Mouse (Mus musculus) limb, embryonic 12.5 days (tissue): ENCODE results near the gene Gm49342. TPM values are rescaled to one million over a fixed set of nuclear protein-coding genes. Genes with fewer than 3 reads are reported as not detected.
A peak's percentile ranks its signal among the peaks of the same experiment; 100 is the strongest.
"Not testable (repeated sequence)": the region's sequence is repeated elsewhere in the genome, so short reads cannot be mapped to it uniquely, and the experiment has no call there.

ENCODE experiments used
- ATAC-seq: fragments of 200-750 bp; cut with Nextera tagmentation; 2 replicates; pipeline ENCODE4 v1.8.0; 2017; ENCODE audit warnings: low read depth, moderate TSS enrichment; ENCODE audit not compliant: insufficient number of reproducible peaks, insufficient read depth, low FRiP score, low TSS enrichment
- H3K27ac ChIP-seq: fragments of 300-500 bp; sonication (generic); 2 replicates; pipeline ENCODE4 v1.5.1; 2016; ENCODE audit warnings: mild to moderate bottlenecking, moderate library complexity
- H3K27me3 ChIP-seq: fragments of 300-500 bp; sonication (generic); 2 replicates; pipeline ENCODE4 v1.6.1; 2016; ENCODE audit warnings: mild to moderate bottlenecking, moderate library complexity
- H3K36me3 ChIP-seq: fragments of 300-500 bp; sonication (generic); 2 replicates; pipeline ENCODE4 v1.6.1; 2016; ENCODE audit warnings: mild to moderate bottlenecking, moderate library complexity
- H3K4me1 ChIP-seq: fragments of 300-500 bp; sonication (generic); replicated peaks from 2 replicates; pipeline ENCODE4 v1.6.1; 2016
- H3K4me2 ChIP-seq: fragments of 300-500 bp; sonication (generic); 2 replicates; pipeline ENCODE4 v1.6.1; 2016; ENCODE audit warnings: mild to moderate bottlenecking, moderate library complexity
- H3K4me3 ChIP-seq: fragments of 300-500 bp; sonication (generic); replicated peaks from 2 replicates; pipeline ENCODE4 v1.5.1; 2016; ENCODE audit warnings: mild to moderate bottlenecking
- H3K9ac ChIP-seq: fragments of 300-500 bp; sonication (generic); replicated peaks from 2 replicates; pipeline ENCODE4 v1.6.1; 2016; ENCODE audit warnings: mild to moderate bottlenecking, moderate library complexity
- H3K9me3 ChIP-seq: fragments of 300-500 bp; sonication (generic); 2 replicates; pipeline ENCODE4 v1.6.1; 2016; ENCODE audit warnings: mild to moderate bottlenecking, moderate library complexity
- WGBS: fragments of 180-500 bp; shearing (Covaris S2); methylation state at CpG from one replicate; pipeline ENCODE4 v1.1.7; 2016; 5-methylcytosine and 5-hydroxymethylcytosine counted together
- polyA plus RNA-seq: library from polyadenylated mRNA; unstranded; fragments of >200 nt; fragmentation: Nextera tagmentation; extraction: Ambion mirVana; gene quantifications from 2 replicates; pipeline ENCODE4 v1.2.1, GENCODE M21; 2016

Gene Gm49342
- polyA plus RNA-seq, 1 experiment from 2014 or later: not detected

- 61% methylated on average over 3 of the region's 3 CpGs for WGBS
- Histone ChIP-seq H3K9ac (no peak overlapping the region), H3K27ac (no peak overlapping the region), H3K27me3 (no peaks in the 10 kb centered on the region), H3K36me3 (peaks cover 57% of the 10 kb centered on the region), H3K9me3 (no peaks in the 10 kb centered on the region), H3K4me1 (no peaks in the 10 kb centered on the region), H3K4me3 (no peak overlapping the region), H3K4me2 (no peak overlapping the region)
- ATAC-seq: no peak
These were observed 33.0 kb upstream of the Gm49342 start for GRCm38 (mm10) chr14:50911356-50911755.

DNA sequence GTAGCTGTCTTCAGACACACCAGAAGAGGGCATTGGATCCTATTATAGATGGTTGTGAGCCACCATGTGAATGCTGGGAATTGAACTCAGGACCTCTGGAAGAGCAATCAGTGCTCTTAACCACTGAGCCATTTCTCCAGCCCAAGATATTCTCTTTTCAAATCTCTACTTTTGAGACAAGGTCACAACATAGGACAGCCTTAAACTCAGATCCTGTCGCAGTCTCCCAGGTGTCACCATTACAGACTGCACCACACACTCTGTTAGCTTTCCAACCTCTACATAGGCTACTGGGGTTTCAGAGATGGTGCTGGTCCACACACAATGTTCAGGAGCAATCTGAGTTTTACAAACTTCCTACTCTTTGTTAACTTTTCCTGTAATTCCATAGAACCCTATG is 20.9 kb upstream of the Gm49342 start:
- not testable (repeated sequence) for H3K9me3 ChIP-seq, H3K27me3 ChIP-seq, ATAC-seq, H3K27ac ChIP-seq
- H3K9ac ChIP-seq: peak overlapping the region; percentile 81
- peaks cover 17% of the 10 kb centered on the region for H3K4me1 ChIP-seq
- 74% methylated on average over 1 of the region's 1 CpGs for WGBS
- H3K36me3 ChIP-seq: peaks cover 47% of the 10 kb centered on the region
- peak overlapping the region; percentile 76 for H3K4me2 ChIP-seq
- H3K4me3 ChIP-seq: peak overlapping the region; percentile 83

GRCm38 (mm10) chr14:50924281-50925064 is 19.8 kb upstream of the Gm49342 start, which contains the start of the genes Osgep and Apex1:
Gene Osgep, minus strand, starts transcription at chr14:50924893.
Gene Apex1, plus strand, starts transcription at chr14:50924968.
- Histone ChIP-seq H3K27me3 (no peaks in the 10 kb centered on the region), H3K27ac (peak within 1 kb of the TSS; percentile 94), H3K9ac (peak within 1 kb of the TSS; percentile 81), H3K4me1 (peaks cover 17% of the 10 kb centered on the region), H3K9me3 (no peaks in the 10 kb centered on the region), H3K36me3 (peaks cover 49% of the 10 kb centered on the region), H3K4me3 (peak within 1 kb of the TSS; percentile 83), H3K4me2 (peak within 1 kb of the TSS; percentile 76)
- ATAC-seq: peak; percentile 95
- under 1% methylated on average over 57 of the region's 57 CpGs for WGBS

GRCm38 (mm10) chr14:50925111-50925920 is 19.0 kb upstream of the Gm49342 start:
- peaks cover 24% of the 10 kb centered on the region for H3K4me1 ChIP-seq
- peak overlapping the region; percentile 81 for H3K9ac ChIP-seq
- no peaks in the 10 kb centered on the region for H3K9me3 ChIP-seq
- H3K36me3 ChIP-seq: peaks cover 44% of the 10 kb centered on the region
- ATAC-seq: no peak
- no peaks in the 10 kb centered on the region for H3K27me3 ChIP-seq
- peak overlapping the region; percentile 83 for H3K4me3 ChIP-seq
- peak overlapping the region; percentile 76 for H3K4me2 ChIP-seq
- H3K27ac ChIP-seq: peak overlapping the region; percentile 94
- 2% methylated on average over 38 of the region's 38 CpGs for WGBS

DNA sequence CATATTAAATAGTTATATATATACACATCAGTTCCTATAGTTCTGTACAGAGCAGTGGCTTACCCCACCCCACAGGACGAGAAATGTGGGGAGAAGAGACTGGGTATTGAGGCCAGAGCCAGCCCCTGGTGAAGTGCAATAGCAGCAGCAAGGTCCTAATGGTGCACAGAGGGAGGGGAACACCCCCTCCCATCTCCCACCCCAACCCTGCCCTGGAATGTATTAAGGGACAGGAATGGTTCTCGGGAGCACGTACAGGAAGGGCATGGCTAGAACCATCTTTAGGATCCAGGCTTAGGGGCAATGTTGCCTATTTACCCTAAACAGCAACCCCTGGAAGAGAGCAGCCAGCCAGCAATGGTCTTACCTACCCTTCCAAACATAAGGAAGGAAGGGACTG is 17.0 kb upstream of the Gm49342 start:
- H3K4me1 ChIP-seq: peaks cover 27% of the 10 kb centered on the region
- H3K27ac ChIP-seq: no peak overlapping the region
- no peak for ATAC-seq
- H3K9me3 ChIP-seq: no peaks in the 10 kb centered on the region
- H3K9ac ChIP-seq: no peak overlapping the region
- H3K36me3 ChIP-seq: peaks cover 36% of the 10 kb centered on the region
- H3K4me3 ChIP-seq: 0 out of 2 replicates have a peak overlapping the region, but pooled peaks have one; percentile 2
- no peaks in the 10 kb centered on the region for H3K27me3 ChIP-seq
- no peak overlapping the region for H3K4me2 ChIP-seq
- WGBS: 85% methylated on average over 3 of the region's 3 CpGs

DNA sequence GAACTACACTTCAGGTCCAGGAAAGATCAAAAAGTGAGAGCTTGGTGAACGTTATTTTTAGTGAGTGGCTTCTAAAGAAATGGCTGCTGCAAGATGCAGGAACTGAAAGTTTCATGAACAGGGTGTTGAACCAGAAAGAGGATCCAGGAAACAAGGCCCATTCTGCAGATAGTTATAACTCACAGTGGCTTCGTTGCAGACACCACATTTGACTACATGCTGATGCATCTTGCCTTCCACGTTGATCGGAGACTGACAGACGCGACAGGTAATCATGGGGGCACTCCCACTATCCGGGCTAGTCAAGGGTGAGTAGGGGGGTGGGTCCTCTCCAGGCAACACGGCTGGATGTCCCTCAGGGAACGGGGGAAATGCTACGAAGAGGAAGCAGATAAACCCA is 14.4 kb upstream of the Gm49342 start:
- Histone ChIP-seq H3K9me3 (no peaks in the 10 kb centered on the region), H3K9ac (peak overlapping the region; percentile 91), H3K27ac (peak overlapping the region; percentile 82; the same call in 1 of the 2 replicates), H3K36me3 (peaks cover 36% of the 10 kb centered on the region), H3K4me1 (peaks cover 21% of the 10 kb centered on the region), H3K4me3 (peak overlapping the region; percentile 95), H3K4me2 (peak overlapping the region; percentile 69), H3K27me3 (no peaks in the 10 kb centered on the region)
- ATAC-seq: no peak
- 18% methylated on average over 10 of the region's 10 CpGs for WGBS

DNA sequence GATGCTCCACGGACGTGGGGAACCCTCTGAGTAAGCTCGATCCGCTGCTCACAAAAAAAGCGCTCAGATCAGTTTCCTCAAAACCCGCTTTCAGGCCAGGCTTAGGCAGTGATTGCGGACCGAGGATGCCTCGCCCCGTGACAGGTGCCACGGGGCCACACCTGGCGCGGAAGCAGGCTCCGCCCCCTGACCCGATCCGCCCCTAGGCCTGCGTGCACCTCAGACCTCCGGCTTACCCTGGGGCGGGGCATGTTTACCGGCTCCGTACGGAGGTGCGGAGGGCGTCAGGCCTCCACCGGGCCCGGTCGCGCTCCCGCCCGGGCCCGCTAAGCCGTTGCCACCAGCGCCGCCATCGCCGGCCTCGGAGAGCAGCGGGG is 14.0 kb upstream of the Gm49342 start:
- H3K36me3 ChIP-seq: peaks cover 36% of the 10 kb centered on the region
- peak overlapping the region; percentile 91 for H3K9ac ChIP-seq
- H3K4me3 ChIP-seq: peak overlapping the region; percentile 95
- H3K4me2 ChIP-seq: peak overlapping the region; percentile 69
- ATAC-seq: peak; percentile 38
- H3K4me1 ChIP-seq: peaks cover 21% of the 10 kb centered on the region
- peak overlapping the region; percentile 82 for H3K27ac ChIP-seq
- 0% methylated on average over 38 of the region's 38 CpGs for WGBS
- no peaks in the 10 kb centered on the region for H3K9me3 ChIP-seq
- H3K27me3 ChIP-seq: no peaks in the 10 kb centered on the region

- under 1% methylated on average over 60 of the region's 68 CpGs for WGBS
- Histone ChIP-seq H3K9me3 (no peaks in the 10 kb centered on the region), H3K4me1 (peaks cover 19% of the 10 kb centered on the region), H3K4me2 (peak within 1 kb of the TSS; percentile 69), H3K27me3 (no peaks in the 10 kb centered on the region), H3K36me3 (peaks cover 36% of the 10 kb centered on the region), H3K4me3 (peak within 1 kb of the TSS; percentile 95), H3K9ac (peak within 1 kb of the TSS; percentile 91), H3K27ac (peak within 1 kb of the TSS; percentile 88)
- ATAC-seq: peak; percentile 100
These were observed 13.4 kb upstream of the Gm49342 start, which contains the start of the genes Pip4p1 and Pnp for GRCm38 (mm10) chr14:50930754-50931492. Gene Pip4p1, minus strand, starts transcription at chr14:50930856. Gene Pnp, plus strand, starts transcription at chr14:50931082.

DNA sequence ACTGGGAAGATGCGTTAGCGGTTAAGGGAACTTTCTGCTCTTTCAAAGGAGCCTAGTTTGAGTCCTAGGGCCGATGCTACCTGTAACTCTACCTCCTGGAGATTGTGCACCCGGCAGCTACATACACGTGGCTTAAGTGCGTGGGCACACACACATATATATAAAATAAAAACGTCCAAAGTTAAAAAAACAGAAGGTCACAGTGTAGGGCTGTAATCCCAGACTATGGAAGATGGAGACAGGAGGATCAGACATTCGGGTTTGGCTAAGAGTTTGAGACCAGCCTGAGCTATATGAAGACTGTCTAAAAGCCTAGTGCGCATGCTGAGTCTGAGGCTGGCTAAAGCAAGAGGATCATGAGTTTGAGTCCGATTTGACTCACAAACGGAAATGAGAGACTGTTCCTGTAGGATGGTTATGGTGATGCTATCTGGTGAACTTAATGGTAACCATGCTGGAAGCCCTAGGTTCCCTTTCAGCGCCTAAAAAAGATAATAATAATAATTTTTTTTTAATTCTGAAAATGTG is 12.8 kb upstream of the Gm49342 start:
- Histone ChIP-seq H3K4me3 (peak overlapping the region; percentile 95), H3K36me3 (peaks cover 30% of the 10 kb centered on the region), H3K9ac (peak overlapping the region; percentile 50), H3K27me3 (no peaks in the 10 kb centered on the region), H3K4me2 (peak overlapping the region; percentile 69), H3K9me3 (no peaks in the 10 kb centered on the region), H3K27ac (peak overlapping the region; percentile 88), H3K4me1 (peaks cover 13% of the 10 kb centered on the region)
- WGBS: 14% methylated on average over 12 of the region's 12 CpGs
- ATAC-seq: no peak

- Histone ChIP-seq H3K27ac (no peak overlapping the region), H3K4me3 (no peak overlapping the region), H3K4me1 (0 out of 2 replicates have a peak, but pooled peaks cover under 1% of the 10 kb centered on the region), H3K9ac (no peak overlapping the region), H3K4me2 (no peak overlapping the region), H3K36me3 (no peaks in the 10 kb centered on the region), H3K9me3 (no peaks in the 10 kb centered on the region), H3K27me3 (no peaks in the 10 kb centered on the region)
- no peak for ATAC-seq
- 69% methylated on average over 1 of the region's 1 CpGs for WGBS
These were observed 7.7 kb upstream of the Gm49342 start for GRCm38 (mm10) chr14:50936649-50937048.
